Mouse (Mus musculus): ENCODE results near the gene Jmjd8.

DNA sequence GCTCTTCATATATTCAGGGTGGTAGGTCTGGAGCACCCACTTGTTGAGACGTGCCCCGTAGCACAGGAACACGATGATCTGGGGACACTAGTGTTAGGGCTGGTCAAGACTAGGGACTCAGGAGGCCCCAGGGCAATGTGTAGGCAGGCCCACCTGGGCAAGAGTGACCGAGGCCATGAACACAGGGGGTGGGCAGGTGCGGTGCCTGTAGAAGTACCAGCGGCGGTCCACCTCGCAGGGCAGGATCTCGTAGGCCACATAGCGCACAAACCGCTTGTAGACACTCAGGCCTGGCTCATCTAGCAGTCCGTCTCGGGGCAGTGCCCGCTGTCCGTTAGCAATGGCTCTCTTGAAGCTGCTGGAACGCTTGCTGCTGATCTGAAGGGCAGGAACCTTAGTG is 7.1 kb downstream of the Jmjd8 start:
- TF ChIP-seq POLR2A (IDR thresholded peaks at IDR 0.05; ENCODE audit: insufficient read length, low read depth) (no peak), MYOG (IDR thresholded peaks at IDR 0.05; ENCODE audit: control insufficient read depth in 1 of 3, insufficient read depth in 1 of 3, insufficient read length in 2 of 3, low read depth in 2 of 3) (no peak)

All from myocyte (in vitro differentiated cells).